Mouse (Mus musculus): ENCODE results near the gene Rufy1. TPM values are rescaled to one million over a fixed set of nuclear protein-coding genes. Genes with fewer than 3 reads are reported as not detected.

Rufy1 gene
- total RNA-seq, 2 experiments from 2014 or later = 26.7 to 30.3 TPM

GRCm38 (mm10) chr11:50358950-50359861 lies 71.7 kb downstream of the Rufy1 start:
- DNase-seq (ENCODE audit: extremely low spot score in 1 of 2, low spot score in 1 of 2) = peak; percentile 49 to 63

GRCm38 (mm10) chr11:50355395-50355794 lies 75.5 kb downstream of the Rufy1 start:
- no peak for DNase-seq (ENCODE audit: extremely low spot score in 1 of 2, low spot score in 1 of 2)

- no peak for DNase-seq (ENCODE audit: extremely low spot score in 1 of 2, low spot score in 1 of 2)
Measured at GRCm38 (mm10) chr11:50354851-50355250, 76.1 kb downstream of the Rufy1 start.

- no peak for DNase-seq (ENCODE audit: extremely low spot score in 1 of 2, low spot score in 1 of 2)
Measured at GRCm38 (mm10) chr11:50354162-50354561, 76.8 kb downstream of the Rufy1 start, which contains the start of gene Cby3. Gene Cby3 (plus strand): TSS chr11:50354462.

- no peak for DNase-seq (ENCODE audit: extremely low spot score in 1 of 2, low spot score in 1 of 2)
Measured at GRCm38 (mm10) chr11:50352177-50352576, 78.7 kb downstream of the Rufy1 start.

GRCm38 (mm10) chr11:50346256-50347032 lies 84.5 kb downstream of the Rufy1 start:
- DNase-seq (ENCODE audit: extremely low spot score in 1 of 2, low spot score in 1 of 2) = no peak

GRCm38 (mm10) chr11:50345486-50345885 lies 85.4 kb downstream of the Rufy1 start:
- no peak for DNase-seq (ENCODE audit: extremely low spot score in 1 of 2, low spot score in 1 of 2)

Small RNA genes lying within 50 kb of the gene (microRNA-seq; reads per million reads assigned to microRNA genes)
- gene Mir804 = 0 to 0.18 reads per million in 2 experiments

Other genes starting within 250 kb of the Rufy1 start
- 100 to 1,000 TPM; 421 to 453 TPM for gene Sqstm1, start 220.3 kb downstream of the Rufy1 start, total RNA-seq (2021)
- gene Mgat4b, start 220.2 kb downstream of the Rufy1 start, total RNA-seq (2021) = 100 to 1,000 TPM; 108 to 113 TPM
- gene Ltc4s, start 192.5 kb downstream of the Rufy1 start, total RNA-seq (2021) = 10 to 100 TPM in 1 of 2 experiments, 1 to 10 TPM in 1; 8.8 to 11.2 TPM
- gene Maml1, start 138.8 kb downstream of the Rufy1 start, total RNA-seq (2021) = 10 to 100 TPM; 10.4 to 11.6 TPM
- 100 to 1,000 TPM; 390 to 437 TPM for gene Canx, start 105.5 kb downstream of the Rufy1 start, total RNA-seq (2021)
- gene Cby3, start 76.7 kb downstream of the Rufy1 start, total RNA-seq (2021) = under 1 TPM in 1 of 2 experiments, not detected in 1; 0.42 TPM
- 100 to 1,000 TPM; 241 to 264 TPM for gene Hnrnph1, start 54.1 kb downstream of the Rufy1 start, total RNA-seq (2021)
- 10 to 100 TPM in 1 of 2 experiments, 1 to 10 TPM in 1; 9.0 to 13.5 TPM for gene Adamts2, start 171.0 kb upstream of the Rufy1 start, total RNA-seq (2021)